Mouse (Mus musculus) lung, embryonic 16.5 days (tissue): ENCODE measurements at regions not wholly inside any gene's neighbourhood (a gene's known extent, or its start where the extent isn't known, plus 50 kb on each side); places are given as distances from the start of the nearest gene placed in this dataset.

Experiments used
- ATAC-seq: fragments of 200-750 bp; cut with Nextera tagmentation; 2 replicates; pipeline ENCODE4 v1.8.0; 2017; ENCODE audit warnings: low read depth, mild to moderate bottlenecking, moderate library complexity
- H3K27ac ChIP-seq: fragments of 300-500 bp; sonication (generic); 2 replicates; pipeline ENCODE4 v1.5.1; 2014; ENCODE audit warnings: mild to moderate bottlenecking, control low read depth, low read length
- H3K27me3 ChIP-seq: fragments of 300-500 bp; sonication (generic); 2 replicates; pipeline ENCODE4 v1.6.1; 2014; ENCODE audit warnings: low read depth, low read length, mixed read lengths; ENCODE audit not compliant: control insufficient read depth, insufficient read depth
- H3K36me3 ChIP-seq: fragments of 300-500 bp; sonication (generic); 2 replicates; pipeline ENCODE4 v1.6.1; 2014; ENCODE audit warnings: low read length; ENCODE audit not compliant: control insufficient read depth, insufficient read depth
- H3K4me1 ChIP-seq: fragments of 300-500 bp; sonication (generic); replicated peaks from 2 replicates; pipeline ENCODE4 v1.6.1; 2014; ENCODE audit warnings: low read length, mixed read lengths; ENCODE audit not compliant: control insufficient read depth, insufficient read depth
- H3K4me2 ChIP-seq: fragments of 300-500 bp; sonication (generic); 2 replicates; pipeline ENCODE4 v1.6.1; 2014; ENCODE audit warnings: low read depth, low read length, control low read depth
- H3K4me3 ChIP-seq: fragments of 300-500 bp; sonication (generic); 2 replicates; pipeline ENCODE4 v1.5.1; 2014; ENCODE audit warnings: mild to moderate bottlenecking, low read length, control low read depth
- H3K9ac ChIP-seq: fragments of 300-500 bp; sonication (generic); 2 replicates; pipeline ENCODE4 v1.6.1; 2014; ENCODE audit warnings: low read length, control low read depth
- H3K9me3 ChIP-seq: fragments of 300-500 bp; sonication (generic); 2 replicates; pipeline ENCODE4 v1.6.1; 2016; ENCODE audit warnings: low read length; ENCODE audit not compliant: control insufficient read depth
- WGBS: fragments of 180-500 bp; shearing (Covaris S2); extraction: QIAGEN DNeasy Blood & Tissue Kit; methylation state at CpG from one replicate; pipeline ENCODE4 v1.1.7; 2014; 5-methylcytosine and 5-hydroxymethylcytosine counted together

- Histone ChIP-seq H3K27me3 (no peaks in the 10 kb centered on the region), H3K9ac (peak overlapping the region; percentile 75), H3K9me3 (no peaks in the 10 kb centered on the region), H3K4me1 (peaks cover 16% of the 10 kb centered on the region), H3K36me3 (no peaks in the 10 kb centered on the region), H3K4me3 (peak overlapping the region; percentile 59), H3K4me2 (peak overlapping the region; percentile 89), H3K27ac (peak overlapping the region; percentile 91)
- WGBS, result 1% methylated on average over 56 of the region's 56 CpGs
- peak; percentile 91 for ATAC-seq
Observed at GRCm38 (mm10) chr16:15084753-15085728, 178.6 kb downstream of the Efcab1 start.

GRCm38 (mm10) chr16:15086556-15086955 is 180.2 kb downstream of the Efcab1 start:
- H3K9me3 ChIP-seq, result no peaks in the 10 kb centered on the region
- 78% methylated on average over 4 of the region's 4 CpGs for WGBS
- H3K4me3 ChIP-seq, result no peak overlapping the region
- no peaks in the 10 kb centered on the region for H3K36me3 ChIP-seq
- peaks cover 16% of the 10 kb centered on the region for H3K4me1 ChIP-seq
- no peaks in the 10 kb centered on the region for H3K27me3 ChIP-seq
- H3K9ac ChIP-seq, result no peak overlapping the region
- no peak for ATAC-seq
- 0 out of 2 replicates have a peak overlapping the region, but pooled peaks have one; percentile 17 for H3K27ac ChIP-seq
- H3K4me2 ChIP-seq, result no peak overlapping the region

- H3K4me3 ChIP-seq, result no peak overlapping the region
- no peaks in the 10 kb centered on the region for H3K36me3 ChIP-seq
- H3K4me2 ChIP-seq, result no peak overlapping the region
- 58% methylated on average over 1 of the region's 1 CpGs for WGBS
- no peak overlapping the region for H3K27ac ChIP-seq
- H3K27me3 ChIP-seq, result no peaks in the 10 kb centered on the region
- no peak overlapping the region for H3K9ac ChIP-seq
- H3K9me3 ChIP-seq, result no peaks in the 10 kb centered on the region
- H3K4me1 ChIP-seq, result no peaks in the 10 kb centered on the region
- ATAC-seq, result no peak
Observed at GRCm38 (mm10) chr16:15103938-15104337, 197.5 kb downstream of the Efcab1 start.

- Histone ChIP-seq H3K27ac (no peak overlapping the region), H3K4me3 (no peak overlapping the region), H3K9me3 (no peaks in the 10 kb centered on the region), H3K4me2 (no peak overlapping the region), H3K27me3 (no peaks in the 10 kb centered on the region), H3K9ac (no peak overlapping the region), H3K36me3 (no peaks in the 10 kb centered on the region), H3K4me1 (no peaks in the 10 kb centered on the region)
- ATAC-seq, result no peak
- 82% methylated on average over 1 of the region's 1 CpGs for WGBS
Observed at GRCm38 (mm10) chr16:15107234-15107633, 200.8 kb downstream of the Efcab1 start.

GRCm38 (mm10) chr16:15113131-15113530 is 204.1 kb upstream of the Gm21897 start:
- no peak overlapping the region for H3K4me3 ChIP-seq
- H3K4me1 ChIP-seq, result peaks cover 14% of the 10 kb centered on the region
- no peaks in the 10 kb centered on the region for H3K9me3 ChIP-seq
- H3K36me3 ChIP-seq, result no peaks in the 10 kb centered on the region
- no peak for ATAC-seq
- H3K27me3 ChIP-seq, result no peaks in the 10 kb centered on the region
- 39% methylated on average over 2 of the region's 2 CpGs for WGBS
- H3K27ac ChIP-seq, result no peak overlapping the region
- no peak overlapping the region for H3K9ac ChIP-seq
- H3K4me2 ChIP-seq, result no peak overlapping the region

GRCm38 (mm10) chr16:15113989-15114556 is 203.2 kb upstream of the Gm21897 start:
- 18% methylated on average over 5 of the region's 5 CpGs for WGBS
- Histone ChIP-seq H3K9ac (peak overlapping the region; percentile 13; the same call in 1 of the 2 replicates), H3K4me1 (peaks cover 14% of the 10 kb centered on the region), H3K36me3 (no peaks in the 10 kb centered on the region), H3K27me3 (no peaks in the 10 kb centered on the region), H3K4me2 (peak overlapping the region; percentile 21; the same call in 1 of the 2 replicates), H3K4me3 (no peak overlapping the region), H3K27ac (no peak overlapping the region), H3K9me3 (no peaks in the 10 kb centered on the region)
- ATAC-seq, result peak; percentile 71

GRCm38 (mm10) chr16:15114574-15115230 is 202.6 kb upstream of the Gm21897 start:
- Histone ChIP-seq H3K9me3 (no peaks in the 10 kb centered on the region), H3K9ac (peak overlapping the region; percentile 13; the same call in 1 of the 2 replicates), H3K4me2 (peak overlapping the region; percentile 21; the same call in 1 of the 2 replicates), H3K36me3 (no peaks in the 10 kb centered on the region), H3K4me1 (peaks cover 14% of the 10 kb centered on the region), H3K4me3 (no peak overlapping the region), H3K27me3 (no peaks in the 10 kb centered on the region), H3K27ac (no peak overlapping the region)
- ATAC-seq, result no peak; the same call in 1 of the 2 replicates
- WGBS, result 36% methylated on average over 4 of the region's 4 CpGs

- WGBS, result 51% methylated on average over 2 of the region's 2 CpGs
- H3K4me1 ChIP-seq, result peaks cover 14% of the 10 kb centered on the region
- no peak overlapping the region for H3K9ac ChIP-seq
- no peaks in the 10 kb centered on the region for H3K27me3 ChIP-seq
- no peak overlapping the region for H3K4me2 ChIP-seq
- no peaks in the 10 kb centered on the region for H3K9me3 ChIP-seq
- no peak overlapping the region for H3K4me3 ChIP-seq
- H3K36me3 ChIP-seq, result no peaks in the 10 kb centered on the region
- H3K27ac ChIP-seq, result no peak overlapping the region
- no peak for ATAC-seq
Observed at GRCm38 (mm10) chr16:15115386-15115785, 201.9 kb upstream of the Gm21897 start.

- Histone ChIP-seq H3K4me1 (peaks cover 2% of the 10 kb centered on the region; the same call in 1 of the 2 replicates), H3K9me3 (no peaks in the 10 kb centered on the region), H3K27me3 (no peaks in the 10 kb centered on the region), H3K4me3 (no peak overlapping the region), H3K4me2 (no peak overlapping the region), H3K36me3 (no peaks in the 10 kb centered on the region), H3K9ac (no peak overlapping the region), H3K27ac (no peak overlapping the region)
- ATAC-seq, result no peak
- WGBS, result 70% methylated on average over 1 of the region's 1 CpGs
Observed at GRCm38 (mm10) chr16:15119799-15120198, 197.5 kb upstream of the Gm21897 start.
